Mouse (Mus musculus): ENCODE results near the gene A730049H05Rik.
A peak's percentile ranks its signal among the peaks of the same experiment; 100 is the strongest.

The A730049H05Rik gene

DNA sequence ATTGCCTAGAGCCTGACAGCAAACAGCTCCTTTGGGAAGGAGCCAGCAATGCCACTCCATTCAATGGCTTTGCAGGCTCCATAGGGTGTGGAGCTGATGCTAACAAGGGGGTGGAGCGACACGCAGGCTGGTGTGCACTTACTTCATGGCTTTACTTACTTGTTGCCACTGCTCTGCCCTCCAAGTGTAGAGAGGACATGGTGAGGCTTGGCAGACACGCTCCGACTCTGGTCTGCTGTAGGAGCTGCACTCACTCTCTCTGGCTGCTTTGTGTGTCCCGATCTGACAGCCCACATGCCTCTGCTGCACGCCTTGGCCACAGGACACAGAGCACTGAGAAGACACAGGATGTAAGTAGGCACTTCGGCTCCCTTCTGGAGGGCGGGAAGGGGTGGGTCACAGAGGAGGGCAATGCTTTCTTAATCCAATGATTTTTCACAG lies at the start of gene A730049H05Rik:
Gene A730049H05Rik (plus strand): TSS at position 168 of the 441 bp plus-strand sequence.
- no peak for DNase-seq (ENCODE audit: extremely low spot score, low spot score)

DNA sequence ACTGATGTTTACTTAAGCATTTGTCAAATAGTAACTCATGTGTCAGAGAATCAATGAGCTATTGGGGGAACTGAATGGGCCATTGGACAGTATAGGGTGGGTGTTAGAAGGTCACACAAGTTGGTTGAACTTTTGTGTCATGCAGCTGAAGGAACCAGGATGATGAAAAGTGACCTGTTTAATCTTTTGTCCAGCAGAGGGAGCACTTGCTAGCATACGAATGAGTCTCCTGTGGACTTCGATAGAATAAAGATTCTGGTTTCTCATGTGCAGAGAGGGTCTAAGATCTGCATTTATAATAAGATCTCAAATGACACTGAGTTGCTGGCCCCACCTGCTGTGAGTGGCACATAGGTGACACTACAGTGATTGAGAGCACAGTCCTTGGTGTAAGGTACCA lies 39.9 kb upstream of the A730049H05Rik start:
- no peak for DNase-seq (ENCODE audit: extremely low spot score, low spot score)

DNA sequence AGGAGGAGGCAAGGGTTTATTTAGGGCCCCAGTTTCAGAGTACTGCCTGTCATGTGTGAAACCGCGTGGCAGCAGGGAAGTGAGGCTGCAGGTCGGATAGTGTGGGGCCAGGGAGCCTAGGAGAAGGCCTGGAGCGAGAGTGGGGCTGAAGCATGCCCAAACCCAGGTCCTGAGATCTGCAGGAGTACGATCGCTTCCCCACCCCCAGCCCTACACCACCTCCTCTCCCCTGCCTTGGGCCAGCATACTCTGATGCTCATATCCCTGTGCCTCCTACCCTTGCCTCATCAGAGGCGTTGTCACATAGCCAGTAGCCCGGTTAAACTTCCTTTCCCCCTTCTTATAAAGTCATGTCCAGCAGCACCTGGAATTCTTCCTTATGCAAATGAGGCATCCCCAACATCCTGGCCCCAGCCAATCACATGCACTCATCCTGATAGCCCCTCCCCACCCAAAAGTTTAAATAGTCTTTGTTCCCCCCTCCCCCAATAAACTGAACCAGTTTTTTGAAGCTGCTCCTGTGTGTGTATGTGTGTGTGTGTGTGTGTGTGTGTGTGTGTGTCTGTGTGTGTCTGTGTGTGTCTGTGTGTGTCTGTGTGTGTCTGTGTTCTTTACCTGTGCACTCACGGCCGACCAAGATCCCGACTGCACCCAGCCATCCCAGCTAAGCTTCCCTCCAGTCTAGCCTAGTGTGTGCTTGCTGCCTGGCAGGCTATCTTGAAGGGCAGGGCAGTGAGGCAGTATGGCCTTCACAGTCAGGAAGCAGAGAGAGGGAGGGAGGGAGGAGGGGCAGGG lies 36.9 kb upstream of the A730049H05Rik start:
- DNase-seq (ENCODE audit: extremely low spot score, low spot score): no peak

GRCm38 (mm10) chr6:92779935-92780205 lies 36.4 kb upstream of the A730049H05Rik start:
- DNase-seq (ENCODE audit: extremely low spot score, low spot score): no peak

- no peak for DNase-seq (ENCODE audit: extremely low spot score, low spot score)
These were observed 34.8 kb upstream of the A730049H05Rik start for GRCm38 (mm10) chr6:92781446-92781845.

DNA sequence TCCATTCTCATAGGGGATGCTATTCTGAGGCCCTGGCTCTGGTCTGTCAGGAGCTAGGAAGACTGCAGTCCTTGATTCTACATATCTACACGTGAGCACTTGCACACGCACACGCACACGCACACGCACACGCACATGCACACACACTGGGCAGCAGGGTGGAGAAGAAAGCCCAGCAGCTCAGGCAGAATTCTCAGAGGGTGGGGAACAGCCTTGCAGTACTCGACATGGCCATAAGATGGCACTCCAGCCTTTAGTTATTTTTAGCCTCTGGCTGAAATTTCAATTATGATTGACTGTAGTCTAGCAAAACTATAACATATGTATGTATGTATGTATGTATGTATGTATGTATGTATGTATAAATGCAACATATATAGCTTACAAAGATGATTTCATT lies 31.5 kb upstream of the A730049H05Rik start:
- DNase-seq (ENCODE audit: extremely low spot score, low spot score): peak; percentile 68

DNA sequence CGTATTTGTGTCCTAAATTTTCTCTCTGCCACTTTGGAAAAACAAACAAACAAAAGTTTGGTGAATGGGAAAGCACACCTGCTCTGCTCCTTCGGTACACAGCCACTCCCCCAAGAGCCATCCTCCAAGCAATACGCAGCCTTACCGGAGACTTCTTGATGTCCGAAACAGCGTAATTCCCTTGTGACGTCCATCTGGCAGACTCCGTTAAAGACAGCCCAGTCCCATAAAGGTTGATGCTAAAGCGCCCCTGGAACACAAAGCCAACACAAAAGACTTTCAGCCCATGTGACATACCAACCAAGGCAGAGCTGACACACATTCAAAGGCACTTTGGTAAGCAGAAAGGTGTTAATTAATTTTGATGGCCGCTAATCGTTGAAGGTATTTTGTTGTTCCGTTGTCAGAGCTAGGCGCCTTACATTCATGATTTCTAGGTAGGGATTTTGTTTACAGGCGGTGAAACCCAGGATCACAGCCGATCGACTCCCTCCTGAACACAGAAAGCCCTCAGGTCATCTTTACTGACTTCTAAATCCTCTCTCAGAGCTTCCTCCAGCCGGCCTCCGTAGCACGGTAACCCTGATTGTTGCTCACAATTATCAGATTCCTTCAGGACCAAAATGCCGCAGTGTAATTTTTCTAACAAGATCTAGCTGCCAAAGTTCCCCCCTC lies 29.4 kb upstream of the A730049H05Rik start:
- peak; percentile 35 for DNase-seq (ENCODE audit: extremely low spot score, low spot score)

DNA sequence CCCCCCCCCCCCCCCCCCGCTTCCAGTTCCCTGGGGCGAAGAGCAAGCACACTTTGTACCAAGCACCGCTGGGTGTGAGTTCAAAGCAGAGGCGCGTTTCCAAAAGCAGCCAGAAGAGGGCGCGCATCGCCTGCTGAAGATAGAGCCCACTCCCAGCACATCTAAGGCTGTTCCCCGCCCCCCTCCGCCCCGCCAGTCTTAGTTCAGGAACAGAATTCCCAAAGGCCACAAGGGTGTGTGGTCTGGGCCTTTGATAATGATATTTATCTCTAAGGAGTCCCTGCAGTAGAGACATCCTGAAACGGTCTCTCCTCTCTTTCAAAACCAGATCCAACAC lies 28.9 kb upstream of the A730049H05Rik start:
- DNase-seq (ENCODE audit: extremely low spot score, low spot score): peak; percentile 98

GRCm38 (mm10) chr6:92793804-92794203 lies 22.5 kb upstream of the A730049H05Rik start:
- no peak for DNase-seq (ENCODE audit: extremely low spot score, low spot score)

GRCm38 (mm10) chr6:92801462-92801861 lies 14.8 kb upstream of the A730049H05Rik start:
- no peak for DNase-seq (ENCODE audit: extremely low spot score, low spot score)

- DNase-seq (ENCODE audit: extremely low spot score, low spot score): no peak
These were observed 13.9 kb upstream of the A730049H05Rik start for GRCm38 (mm10) chr6:92802421-92802820.

- DNase-seq (ENCODE audit: extremely low spot score, low spot score): no peak
These were observed 13.1 kb upstream of the A730049H05Rik start for GRCm38 (mm10) chr6:92803213-92803612.

GRCm38 (mm10) chr6:92804254-92804971 lies 11.9 kb upstream of the A730049H05Rik start:
- DNase-seq (ENCODE audit: extremely low spot score, low spot score): no peak

DNA sequence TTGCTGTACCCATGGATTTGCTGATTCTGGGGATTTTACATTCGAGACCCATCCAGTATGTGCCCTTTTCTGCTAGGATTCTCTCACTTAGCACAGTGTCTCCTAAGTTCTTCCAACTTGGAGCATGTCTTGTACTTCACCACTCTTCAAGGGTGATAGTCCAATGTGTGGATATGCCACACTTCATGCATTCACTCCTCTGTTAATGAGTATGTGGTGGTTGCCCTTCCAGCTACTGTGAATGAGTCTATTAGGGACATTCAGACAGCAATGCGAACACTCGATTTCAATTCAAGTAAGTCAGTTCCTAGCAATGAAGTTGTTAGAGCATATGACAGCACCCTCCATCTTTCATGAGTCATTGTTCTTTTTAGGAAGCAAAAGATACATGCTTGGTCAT lies 6.5 kb upstream of the A730049H05Rik start:
- DNase-seq (ENCODE audit: extremely low spot score, low spot score): no peak

- no peak for DNase-seq (ENCODE audit: extremely low spot score, low spot score)
These were observed 5.7 kb upstream of the A730049H05Rik start for GRCm38 (mm10) chr6:92810628-92811027.

- no peak for DNase-seq (ENCODE audit: extremely low spot score, low spot score)
These were observed 4.7 kb upstream of the A730049H05Rik start for GRCm38 (mm10) chr6:92811566-92811965.

DNA sequence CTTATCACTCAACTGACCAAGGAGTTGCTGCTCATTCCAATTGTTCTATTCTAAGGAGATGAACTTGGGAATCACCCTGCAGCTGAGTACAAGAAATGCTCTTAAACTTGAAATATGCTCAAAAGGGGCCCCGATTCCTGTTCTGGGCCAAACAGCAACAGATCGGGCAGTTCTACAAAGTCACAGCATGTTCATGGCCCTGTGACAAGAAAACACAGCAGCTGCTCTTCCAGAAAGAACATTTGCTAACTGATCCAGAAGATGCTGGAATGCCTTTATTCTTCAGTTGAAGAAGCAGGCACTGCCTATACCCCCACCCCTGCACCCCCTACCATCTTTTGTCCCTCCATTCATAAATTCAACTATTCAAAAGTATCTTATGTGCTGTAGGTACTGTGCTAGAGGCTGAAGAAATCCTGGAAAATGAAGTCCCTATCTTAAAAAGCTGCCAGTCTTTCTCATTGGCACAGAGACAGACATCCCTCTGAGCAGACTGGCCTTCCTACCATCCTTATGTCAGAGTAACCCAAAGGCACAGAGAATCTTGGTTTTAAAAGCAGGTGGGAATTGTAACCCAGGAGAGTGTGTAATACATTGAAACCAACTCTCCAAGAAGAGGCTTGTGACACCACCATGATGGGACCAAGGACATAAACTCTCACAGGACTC lies 3.4 kb upstream of the A730049H05Rik start:
- no peak for DNase-seq (ENCODE audit: extremely low spot score, low spot score)

- no peak for DNase-seq (ENCODE audit: extremely low spot score, low spot score)
These were observed 1.4 kb downstream of the A730049H05Rik start for GRCm38 (mm10) chr6:92817661-92818060.

- no peak for DNase-seq (ENCODE audit: extremely low spot score, low spot score)
These were observed 5.3 kb downstream of the A730049H05Rik start for GRCm38 (mm10) chr6:92821606-92822005.

DNA sequence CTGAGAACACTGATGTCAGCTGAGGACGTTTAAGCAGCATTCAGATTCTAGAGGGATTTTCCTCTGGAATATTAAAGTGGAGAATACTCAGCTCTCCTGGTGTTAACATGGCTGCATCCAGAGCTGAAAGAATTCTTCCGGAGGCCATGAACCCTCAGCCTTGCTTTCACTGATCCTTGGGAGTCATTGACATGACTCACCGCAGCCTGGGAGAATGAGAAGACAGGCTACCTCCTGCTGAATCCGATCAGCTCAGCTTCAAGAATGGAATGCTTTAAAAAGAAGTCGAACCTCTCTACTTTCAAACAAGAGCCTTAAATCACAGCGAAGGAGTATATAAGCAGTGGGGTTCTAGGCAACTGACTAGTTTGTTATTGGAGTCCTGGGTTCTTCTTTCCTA lies 5.7 kb downstream of the A730049H05Rik start:
- no peak for DNase-seq (ENCODE audit: extremely low spot score, low spot score)

DNA sequence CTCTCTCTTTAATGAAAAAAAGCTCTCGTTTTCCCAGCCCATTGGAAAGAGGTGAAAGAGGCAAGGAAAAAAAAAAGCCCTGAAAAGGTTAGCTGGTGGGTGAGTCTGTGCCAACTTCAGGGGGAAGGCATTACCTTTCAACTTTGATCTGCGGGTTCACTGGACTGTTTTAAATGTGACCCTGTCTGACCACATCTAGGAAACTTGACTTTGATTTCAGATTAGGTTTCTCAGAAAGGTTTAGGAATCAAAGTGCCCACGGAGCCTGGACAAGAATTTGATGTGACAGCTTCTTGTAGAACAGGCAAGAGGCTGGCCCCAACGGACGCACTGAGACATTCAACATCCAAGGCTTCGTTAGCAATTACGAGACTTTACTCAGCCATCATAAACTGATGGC lies 7.7 kb downstream of the A730049H05Rik start:
- no peak for DNase-seq (ENCODE audit: extremely low spot score, low spot score)

DNA sequence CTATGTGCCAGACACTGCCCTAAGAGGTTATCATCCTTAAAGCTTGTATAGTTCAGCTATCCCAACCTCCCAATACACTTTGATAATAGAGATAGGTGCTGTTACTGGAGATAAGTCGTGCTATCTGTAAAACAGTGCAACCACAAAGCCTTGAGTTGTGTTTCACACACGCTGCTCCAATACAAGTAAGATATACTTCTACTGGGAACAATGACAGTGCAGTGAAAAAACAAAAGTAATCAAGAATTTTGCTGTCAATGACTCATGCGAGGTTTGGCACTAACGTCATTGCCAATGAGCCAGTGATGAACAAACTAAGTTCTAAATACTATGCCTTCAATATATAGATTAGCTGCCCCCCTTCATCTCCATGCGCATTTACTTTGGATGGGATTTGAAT lies 10.3 kb downstream of the A730049H05Rik start:
- no peak for DNase-seq (ENCODE audit: extremely low spot score, low spot score)

Measured in neural tube, embryonic 10.5 days (tissue).